Mouse (Mus musculus): ENCODE results near the gene Fhod1.

- no peak for TF ChIP-seq POLR2A (IDR thresholded peaks at IDR 0.05; ENCODE audit: borderline replicate concordance, low read depth, low read length)
- TF ChIP-seq CTCF (IDR thresholded peaks at IDR 0.05; ENCODE audit: low read depth, low read length), result no peak
Measured at GRCm38 (mm10) chr8:105285514-105285913, 62.2 kb downstream of the Fhod1 start.
